In genomic region chr9:58008336-58009014, GRCm38 (mm10) we compare ENCODE assay signal across 11 mouse cellular contexts. TPM values are rescaled to one million over a fixed set of nuclear protein-coding genes. Genes with fewer than 3 reads are reported as not detected.
DNase-seq lines count a peak whose midpoint lies in the region; ATAC-seq and TF ChIP-seq lines count a peak whose summit lies in the region.
"Had no signal": no experiment of that assay in that cellular context is flagged by ENCODE, and none has a peak within 500 bp of the region (broad histone marks: within the 10 kb centered on the region; RNA-seq: fewer than 3 reads in every experiment).

No protein-coding gene starts in this region.

- H3K36me3 ChIP-seq in heart, embryonic 13.5 days = no peaks in the 10 kb centered on the region
- H3K36me3 ChIP-seq in ES-Bruce4 (ENCODE audit: control insufficient read depth, insufficient read depth, low read length, poor library complexity, severe bottlenecking) = no peaks in the 10 kb centered on the region
- H3K36me3 ChIP-seq in forebrain, embryonic 16.5 days (ENCODE audit: control insufficient read depth, insufficient read depth) = no peaks in the 10 kb centered on the region
- no peaks in the 10 kb centered on the region for H3K36me3 ChIP-seq in midbrain, embryonic 10.5 days
- H3K36me3 ChIP-seq: embryonic facial prominence, embryonic 13.5 days had no signal

- no peak; the same call in 1 of the 2 replicates for ATAC-seq in heart, embryonic 13.5 days (ENCODE audit: extremely low read depth, insufficient number of reproducible peaks, low FRiP score, low TSS enrichment)
- peak; percentile 54 for ATAC-seq in forebrain, embryonic 16.5 days

- TF ChIP-seq EP300 in ES-Bruce4 (IDR thresholded peaks at IDR 0.05; ENCODE audit: insufficient read depth, low read depth, low read length) = no peak

- H3K27me3 ChIP-seq in heart, embryonic 13.5 days (replicated peaks) = 0 out of 2 replicates have a peak, but pooled peaks cover 3% of the 10 kb centered on the region
- no peaks in the 10 kb centered on the region for H3K27me3 ChIP-seq in ES-Bruce4 (ENCODE audit: control insufficient read depth, insufficient read depth, low read length, poor library complexity, severe bottlenecking)
- H3K27me3 ChIP-seq in forebrain, embryonic 16.5 days (replicated peaks; ENCODE audit: control insufficient read depth, insufficient read depth, low read length) = no peaks in the 10 kb centered on the region
- H3K27me3 ChIP-seq in midbrain, embryonic 10.5 days (ENCODE audit: low read depth, poor library complexity, severe bottlenecking) = no peaks in the 10 kb centered on the region
- H3K27me3 ChIP-seq: embryonic facial prominence, embryonic 13.5 days had no signal

- intact Hi-C loops in heart, postnatal 25 days (cut with DNase I) = no loop called here

- no peak for TF ChIP-seq POLR2A in ES-Bruce4 (IDR thresholded peaks at IDR 0.05; ENCODE audit: insufficient read depth, low read length)

- peak overlapping the region; percentile 67 for H3K9ac ChIP-seq in heart, embryonic 13.5 days
- H3K9ac ChIP-seq in ES-Bruce4 (ENCODE audit: low read depth, poor library complexity, severe bottlenecking) = peak overlapping the region; percentile 27; the same call in 1 of the 2 replicates
- H3K9ac ChIP-seq in forebrain, embryonic 16.5 days (replicated peaks; ENCODE audit: low read depth, low read length) = peak overlapping the region; percentile 52
- H3K9ac ChIP-seq: embryonic facial prominence, embryonic 13.5 days; liver, embryonic 14.5 days had no signal

- H3K27ac ChIP-seq in heart, embryonic 13.5 days (replicated peaks) = peak overlapping the region; percentile 79
- peak overlapping the region; percentile 39; the same call in 1 of the 2 replicates for H3K27ac ChIP-seq in ES-Bruce4 (ENCODE audit: insufficient read depth, low read length)
- H3K27ac ChIP-seq in forebrain, embryonic 16.5 days (ENCODE audit: low read length) = peak overlapping the region; percentile 77
- peak overlapping the region; percentile 91 for H3K27ac ChIP-seq in midbrain, embryonic 10.5 days (replicated peaks)
- H3K27ac ChIP-seq: embryonic facial prominence, embryonic 13.5 days; liver, embryonic 14.5 days had no signal

- H3K4me3 ChIP-seq in heart, embryonic 13.5 days = peak overlapping the region; percentile 8
- H3K4me3 ChIP-seq in ES-Bruce4 (ENCODE audit: low read depth, low read length) = peak overlapping the region; percentile 32
- H3K4me3 ChIP-seq in forebrain, embryonic 16.5 days (replicated peaks; ENCODE audit: low read length) = no peak overlapping the region
- peak overlapping the region; percentile 41 for H3K4me3 ChIP-seq in midbrain, embryonic 10.5 days
- H3K4me3 ChIP-seq: embryonic facial prominence, embryonic 13.5 days had no signal

- H3K4me1 ChIP-seq in heart, embryonic 13.5 days = peaks cover 28% of the 10 kb centered on the region
- H3K4me1 ChIP-seq in ES-Bruce4 (ENCODE audit: control insufficient read depth, insufficient read depth, low read length) = peaks cover 12% of the 10 kb centered on the region
- peaks cover 14% of the 10 kb centered on the region for H3K4me1 ChIP-seq in forebrain, embryonic 16.5 days (replicated peaks; ENCODE audit: control insufficient read depth, insufficient read depth, low read length)
- H3K4me1 ChIP-seq in midbrain, embryonic 10.5 days = peaks cover 32% of the 10 kb centered on the region

- DNase-seq in heart, postnatal 25 days (ENCODE audit: low spot score) = no peak
- no peak for DNase-seq in midbrain, embryonic 10.5 days (ENCODE audit: low spot score)
- DNase-seq in right cerebral cortex, postnatal 14 days = no peak
- DNase-seq in embryo, embryonic 10.5 days (ENCODE audit: low spot score) = no peak
- DNase-seq in lung, postnatal 36 days = no peak

- no peaks in the 10 kb centered on the region for H3K9me3 ChIP-seq in heart, embryonic 13.5 days
- H3K9me3 ChIP-seq in ES-Bruce4 (replicated peaks; ENCODE audit: control insufficient read depth, insufficient read depth, low read length, poor library complexity, severe bottlenecking) = peaks cover 14% of the 10 kb centered on the region
- H3K9me3 ChIP-seq in forebrain, embryonic 16.5 days (ENCODE audit: control insufficient read depth, low read length) = no peaks in the 10 kb centered on the region
- no peaks in the 10 kb centered on the region for H3K9me3 ChIP-seq in midbrain, embryonic 10.5 days (replicated peaks)
- H3K9me3 ChIP-seq: embryonic facial prominence, embryonic 13.5 days had no signal

- peak overlapping the region; percentile 57 for H3K4me2 ChIP-seq in heart, embryonic 13.5 days
- peak overlapping the region; percentile 39 for H3K4me2 ChIP-seq in forebrain, embryonic 16.5 days (ENCODE audit: low read length)
- H3K4me2 ChIP-seq: embryonic facial prominence, embryonic 13.5 days had no signal

- WGBS in heart, embryonic 13.5 days = 52% methylated on average over 12 of the region's 12 CpGs
- WGBS in forebrain, embryonic 16.5 days = 50% methylated on average over 12 of the region's 12 CpGs
- 66% methylated on average over 12 of the region's 12 CpGs for WGBS in midbrain, embryonic 10.5 days

- no peak for TF ChIP-seq CTCF in ES-Bruce4 (IDR thresholded peaks at IDR 0.05; ENCODE audit: low read depth, low read length)

RNA-seq across cellular contexts. Expression of gene Cyp11a1, which starts 2.3 kb away (rescaled TPM):
- 0.09 and 0.23 TPM in 2 replicates for polyA plus RNA-seq in heart, embryonic 13.5 days (2015; fragmentation: Nextera tagmentation; extraction: Ambion mirVana)
- not detected for total RNA-seq in heart, postnatal 25 days (2021)
- 0.41 and 0.45 TPM in 2 replicates for polyA plus RNA-seq in ES-Bruce4 (2011; ENCODE audit: insufficient read depth, insufficient read length, low read depth, missing spikeins)
- polyA plus RNA-seq in forebrain, embryonic 16.5 days (2015; fragmentation: Nextera tagmentation; extraction: Ambion mirVana) = 0.30 and 0.66 TPM in 2 replicates
- polyA plus RNA-seq in midbrain, embryonic 10.5 days (2016; fragmentation: Nextera tagmentation; extraction: Ambion mirVana) = 0.07 and 0.09 TPM in 2 replicates

RNA-seq across cellular contexts. Expression of gene Stra6, which starts 55.1 kb away (rescaled TPM):
- polyA plus RNA-seq in heart, embryonic 13.5 days (2015; fragmentation: Nextera tagmentation; extraction: Ambion mirVana) = 0.78 and 1.8 TPM in 2 replicates
- 1 to 10 TPM in 1 of 2 experiments, under 1 TPM in 1; 0.23 to 1.0 TPM for total RNA-seq in heart, postnatal 25 days (2021)
- polyA plus RNA-seq in ES-Bruce4 (2011; ENCODE audit: insufficient read depth, insufficient read length, low read depth, missing spikeins) = 0.36 TPM in 1 of 2 replicates, not detected in the other
- polyA plus RNA-seq in forebrain, embryonic 16.5 days (2015; fragmentation: Nextera tagmentation; extraction: Ambion mirVana) = 9.2 and 11.7 TPM in 2 replicates
- 15.2 TPM in 2 replicates for polyA plus RNA-seq in midbrain, embryonic 10.5 days (2016; fragmentation: Nextera tagmentation; extraction: Ambion mirVana)
- total RNA-seq: monocyte, adult 5-6 weeks had no signal

Comparison
In these comparisons a context has a peak if more than half of its experiments do, and no peak if none do; other contexts are left out.
1. H3K27ac ChIP-seq: peak in every context shown above with its lines; median percentile 91 in midbrain, embryonic 10.5 days; 79 in heart, embryonic 13.5 days; 77 in forebrain, embryonic 16.5 days; 39 in ES-Bruce4.